Mouse (Mus musculus): ENCODE measurements around the gene Vhl.

- no peak for TF ChIP-seq CTCF (IDR thresholded peaks at IDR 0.05; ENCODE audit: low read depth)
- TF ChIP-seq EP300 (optimal IDR thresholded peaks at IDR 0.05), result no peak
Measured at GRCm38 (mm10) chr6:113654753-113655397, 31.1 kb downstream of the Vhl start.

Data from stomach, postnatal 0 days (tissue).